Mouse (Mus musculus): Measurements from ENCODE around the gene Gm19410.

DNA sequence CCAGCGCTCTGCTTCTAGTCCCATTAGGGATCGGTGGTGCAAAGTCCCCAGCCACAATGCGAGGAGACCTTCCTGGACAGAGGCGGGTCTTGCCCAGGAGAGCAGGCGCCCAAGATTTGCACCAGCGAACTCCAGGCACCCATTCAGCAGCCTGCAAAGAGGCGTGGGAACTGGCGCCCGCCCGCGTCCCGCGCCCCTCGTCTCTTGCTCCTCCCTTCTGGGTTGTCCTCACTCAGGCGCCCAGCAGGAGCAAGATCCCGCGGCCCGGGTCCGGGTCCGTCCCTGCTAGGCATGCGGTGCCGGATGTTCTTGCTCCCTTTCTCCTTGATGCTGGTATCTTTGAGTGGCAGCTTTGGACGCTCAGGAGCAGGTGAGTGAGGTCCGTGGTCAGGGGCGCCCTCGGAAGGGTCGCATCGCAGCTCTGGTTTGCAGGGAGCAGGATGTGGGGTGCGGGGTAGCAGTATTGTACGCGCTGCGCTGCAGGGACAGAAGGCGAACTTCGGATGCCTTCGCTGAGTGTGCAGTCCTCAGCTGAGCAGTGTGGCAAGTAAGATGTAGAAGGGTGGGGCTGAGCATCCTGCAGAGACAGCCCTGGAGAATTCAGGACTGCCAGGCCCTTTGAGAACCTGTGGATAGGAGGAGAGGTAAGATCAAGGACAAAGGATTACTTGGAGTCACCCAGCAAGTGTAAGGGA, at the start of gene Gm19410:
- TF ChIP-seq CTCF (IDR thresholded peaks at IDR 0.05; ENCODE audit: low read depth) (no peak), EP300 (IDR thresholded peaks at IDR 0.05; ENCODE audit: low read depth) (no peak)
